Mouse (Mus musculus) midbrain, embryonic 10.5 days (tissue): ENCODE results near the gene Igf1r. TPM values are rescaled to one million over a fixed set of nuclear protein-coding genes. Genes with fewer than 3 reads are reported as not detected.
A peak's percentile ranks its signal among the peaks of the same experiment; 100 is the strongest.

Source experiments
- DNase-seq: peaks from one replicate; pipeline ENCODE4 v3.0.0-alpha.2; 2017; ENCODE audit warnings: low spot score
- H3K27ac ChIP-seq: fragments of 300-500 bp; sonication (generic); replicated peaks from 2 replicates; pipeline ENCODE4 v1.5.1; 2016; ENCODE audit warnings: mild to moderate bottlenecking
- H3K27me3 ChIP-seq: fragments of 300-500 bp; sonication (generic); 2 replicates; pipeline ENCODE4 v1.6.1; 2016; ENCODE audit warnings: low read depth, mild to moderate bottlenecking; ENCODE audit not compliant: poor library complexity, severe bottlenecking
- H3K36me3 ChIP-seq: fragments of 300-500 bp; sonication (generic); 2 replicates; pipeline ENCODE4 v1.6.1; 2016; ENCODE audit warnings: mild to moderate bottlenecking, moderate library complexity
- H3K4me1 ChIP-seq: fragments of 300-500 bp; sonication (generic); 2 replicates; pipeline ENCODE4 v1.6.1; 2016
- H3K4me3 ChIP-seq: fragments of 300-500 bp; sonication (generic); 2 replicates; pipeline ENCODE4 v1.5.1; 2016; ENCODE audit warnings: mild to moderate bottlenecking, moderate library complexity
- H3K9me3 ChIP-seq: fragments of 300-500 bp; sonication (generic); replicated peaks from 2 replicates; pipeline ENCODE4 v1.6.1; 2016; ENCODE audit warnings: mild to moderate bottlenecking
- WGBS: fragments of 180-500 bp; shearing (Covaris S2); methylation state at CpG from one replicate; pipeline ENCODE4 v1.1.7; 2016; 5-methylcytosine and 5-hydroxymethylcytosine counted together
- polyA plus RNA-seq: library from polyadenylated mRNA; unstranded; fragments of >200 nt; fragmentation: Nextera tagmentation; extraction: Ambion mirVana; gene quantifications from 2 replicates; pipeline ENCODE4 v1.2.1, GENCODE M21; 2016

Igf1r gene
- polyA plus RNA-seq, 1 experiment from 2014 or later = 17.0 TPM

DNA sequence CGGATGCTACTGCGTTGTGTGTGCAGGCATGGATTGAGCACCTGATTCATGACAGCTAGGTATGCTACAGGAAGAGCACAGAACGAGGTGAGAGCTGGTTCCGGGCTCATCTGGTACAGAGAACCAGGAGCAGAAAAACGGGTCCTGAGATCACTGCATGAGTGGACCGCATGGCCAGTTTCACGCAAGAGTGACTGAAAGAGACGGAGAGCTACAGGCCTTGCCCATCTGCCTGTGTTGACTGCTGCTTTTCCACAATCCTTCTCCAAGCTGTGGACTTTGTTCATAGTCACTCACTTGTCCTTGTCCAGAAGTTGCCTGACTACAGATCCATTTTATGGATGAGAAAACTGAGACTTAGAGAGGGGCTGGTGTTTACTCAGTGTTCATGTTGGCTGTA, 111.5 kb downstream of the Igf1r start:
- DNase-seq = no peak
- Histone ChIP-seq H3K4me1 (peaks cover 37% of the 10 kb centered on the region), H3K27me3 (no peaks in the 10 kb centered on the region), H3K27ac (peak overlapping the region; percentile 69; the same call in 1 of the 2 replicates), H3K36me3 (0 out of 2 replicates have a peak, but pooled peaks cover 2% of the 10 kb centered on the region), H3K4me3 (no peak overlapping the region), H3K9me3 (no peaks in the 10 kb centered on the region)
- WGBS = 95% methylated on average over 8 of the region's 8 CpGs

- H3K4me1 ChIP-seq = peaks cover 37% of the 10 kb centered on the region
- WGBS = 72% methylated on average over 11 of the region's 11 CpGs
- peak overlapping the region; percentile 69 for H3K27ac ChIP-seq
- no peaks in the 10 kb centered on the region for H3K9me3 ChIP-seq
- H3K4me3 ChIP-seq = no peak overlapping the region
- DNase-seq = no peak
- H3K27me3 ChIP-seq = no peaks in the 10 kb centered on the region
- 0 out of 2 replicates have a peak, but pooled peaks cover 2% of the 10 kb centered on the region for H3K36me3 ChIP-seq
Measured at GRCm38 (mm10) chr7:68064647-68065362, 112.2 kb downstream of the Igf1r start.

DNA sequence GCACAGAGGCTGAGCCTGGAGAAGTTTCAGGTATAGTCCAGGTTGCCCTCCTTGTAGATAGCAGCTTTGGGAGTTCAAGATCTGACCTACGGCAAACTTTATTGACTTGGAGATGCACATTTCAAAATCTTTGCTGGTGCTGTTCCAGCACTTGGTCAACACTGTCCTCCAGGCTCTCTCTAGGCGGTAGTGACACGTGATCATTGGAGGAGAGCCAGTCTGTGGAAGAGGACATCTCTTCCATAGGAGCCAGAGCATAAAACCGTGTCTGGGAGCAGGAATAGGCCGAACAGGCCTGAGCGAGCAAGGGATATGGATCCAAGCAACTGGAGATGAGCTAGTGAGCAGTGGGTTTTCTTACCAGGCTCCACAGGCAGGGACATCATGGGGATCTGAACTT, 113.3 kb downstream of the Igf1r start:
- Histone ChIP-seq H3K4me1 (peaks cover 41% of the 10 kb centered on the region), H3K9me3 (no peaks in the 10 kb centered on the region), H3K27ac (no peak overlapping the region), H3K36me3 (0 out of 2 replicates have a peak, but pooled peaks cover 2% of the 10 kb centered on the region), H3K27me3 (no peaks in the 10 kb centered on the region), H3K4me3 (no peak overlapping the region)
- 96% methylated on average over 6 of the region's 6 CpGs for WGBS
- no peak for DNase-seq

DNA sequence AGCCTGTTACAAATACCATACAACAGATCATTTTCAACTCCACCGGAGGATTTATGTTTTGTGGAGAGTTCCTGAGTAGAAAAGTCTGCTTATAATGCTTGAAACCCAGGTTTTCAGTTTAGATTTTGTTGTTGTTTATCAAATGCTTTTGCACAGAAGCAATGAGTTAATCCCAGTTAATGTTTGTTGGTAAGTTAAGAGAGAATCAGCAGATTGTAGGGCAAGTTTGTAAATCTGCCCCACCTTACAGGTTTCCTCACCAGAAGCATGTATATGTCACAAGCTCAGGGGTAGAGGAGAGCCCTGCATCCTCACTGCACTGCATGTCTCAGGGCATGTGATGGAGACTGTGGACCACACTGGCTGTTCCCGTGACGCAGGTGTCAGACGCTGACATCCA, 114.7 kb downstream of the Igf1r start:
- no peaks in the 10 kb centered on the region for H3K27me3 ChIP-seq
- H3K27ac ChIP-seq = no peak overlapping the region
- H3K36me3 ChIP-seq = 0 out of 2 replicates have a peak, but pooled peaks cover 2% of the 10 kb centered on the region
- WGBS = 96% methylated on average over 4 of the region's 4 CpGs
- H3K9me3 ChIP-seq = no peaks in the 10 kb centered on the region
- DNase-seq = no peak
- H3K4me1 ChIP-seq = peaks cover 37% of the 10 kb centered on the region
- no peak overlapping the region for H3K4me3 ChIP-seq

DNA sequence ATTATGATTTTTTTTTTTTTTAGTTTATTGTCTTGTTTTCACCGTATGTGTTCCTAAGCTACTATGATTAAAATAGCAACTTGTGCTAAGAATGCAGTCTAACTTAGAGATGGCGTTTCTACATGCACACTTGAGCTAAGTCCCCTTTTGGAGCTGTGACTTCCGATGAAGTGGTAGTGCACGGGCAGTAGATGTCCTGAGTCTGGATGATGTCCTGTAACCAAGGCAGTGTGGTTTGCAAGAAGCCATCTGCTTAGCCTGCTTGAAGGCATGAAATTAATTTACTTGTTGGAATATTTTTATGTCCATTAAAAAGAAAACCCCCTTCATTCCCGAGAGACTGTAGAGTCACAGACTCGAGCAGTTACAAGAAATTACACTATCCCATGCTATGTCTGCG, 116.7 kb downstream of the Igf1r start:
- 84% methylated on average over 7 of the region's 7 CpGs for WGBS
- Histone ChIP-seq H3K27me3 (no peaks in the 10 kb centered on the region), H3K4me3 (no peak overlapping the region), H3K9me3 (no peaks in the 10 kb centered on the region), H3K36me3 (0 out of 2 replicates have a peak, but pooled peaks cover 2% of the 10 kb centered on the region), H3K4me1 (peaks cover 33% of the 10 kb centered on the region), H3K27ac (no peak overlapping the region)
- DNase-seq = no peak

DNA sequence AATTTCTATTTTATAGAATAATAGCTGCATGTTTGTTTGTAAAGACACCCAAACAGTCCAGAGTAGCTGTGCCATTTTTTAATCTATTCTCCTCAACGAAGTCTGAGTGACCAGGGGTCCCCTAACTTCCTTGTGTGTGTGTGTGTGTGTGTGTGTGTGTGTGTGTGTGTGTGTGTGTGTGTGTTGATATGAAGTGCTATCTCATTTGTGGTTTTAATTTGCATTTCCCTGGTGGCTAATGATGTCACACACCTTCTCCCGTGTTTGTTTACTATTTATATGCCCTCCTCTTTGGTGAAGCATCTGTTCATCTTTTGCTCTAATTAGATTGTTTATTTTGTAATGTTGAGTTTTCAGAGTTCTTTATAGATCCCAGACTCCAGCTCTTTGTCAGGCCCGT, 117.4 kb downstream of the Igf1r start:
- 61% methylated on average over 3 of the region's 3 CpGs for WGBS
- H3K27me3 ChIP-seq = no peaks in the 10 kb centered on the region
- H3K36me3 ChIP-seq = 0 out of 2 replicates have a peak, but pooled peaks cover 2% of the 10 kb centered on the region
- no peak overlapping the region for H3K4me3 ChIP-seq
- no peaks in the 10 kb centered on the region for H3K9me3 ChIP-seq
- DNase-seq = no peak
- no peak overlapping the region for H3K27ac ChIP-seq
- peaks cover 26% of the 10 kb centered on the region for H3K4me1 ChIP-seq

DNA sequence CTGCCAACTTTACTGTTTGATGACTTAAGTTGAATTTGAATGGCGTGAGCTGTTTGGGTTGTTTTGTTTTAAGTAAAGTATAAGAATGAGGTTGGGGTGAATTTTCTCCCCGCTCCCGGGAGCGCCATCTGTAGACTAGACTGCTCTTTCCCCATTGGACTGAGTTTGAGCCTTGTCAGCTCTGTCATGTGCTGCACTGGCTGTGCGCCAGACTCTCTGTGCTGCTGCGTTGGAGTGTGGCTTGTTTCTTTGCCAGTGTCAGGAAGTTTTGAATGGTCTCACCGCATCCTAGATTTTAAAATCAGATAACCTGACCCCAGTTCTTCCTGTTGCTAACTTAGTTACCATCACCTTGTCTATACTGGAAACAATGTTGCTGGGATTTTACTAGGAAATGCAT, 118.0 kb downstream of the Igf1r start:
- 0 out of 2 replicates have a peak, but pooled peaks cover 2% of the 10 kb centered on the region for H3K36me3 ChIP-seq
- H3K9me3 ChIP-seq = no peaks in the 10 kb centered on the region
- WGBS = 75% methylated on average over 7 of the region's 7 CpGs
- no peak overlapping the region for H3K4me3 ChIP-seq
- no peak overlapping the region for H3K27ac ChIP-seq
- peaks cover 25% of the 10 kb centered on the region for H3K4me1 ChIP-seq
- DNase-seq = no peak
- no peaks in the 10 kb centered on the region for H3K27me3 ChIP-seq

DNA sequence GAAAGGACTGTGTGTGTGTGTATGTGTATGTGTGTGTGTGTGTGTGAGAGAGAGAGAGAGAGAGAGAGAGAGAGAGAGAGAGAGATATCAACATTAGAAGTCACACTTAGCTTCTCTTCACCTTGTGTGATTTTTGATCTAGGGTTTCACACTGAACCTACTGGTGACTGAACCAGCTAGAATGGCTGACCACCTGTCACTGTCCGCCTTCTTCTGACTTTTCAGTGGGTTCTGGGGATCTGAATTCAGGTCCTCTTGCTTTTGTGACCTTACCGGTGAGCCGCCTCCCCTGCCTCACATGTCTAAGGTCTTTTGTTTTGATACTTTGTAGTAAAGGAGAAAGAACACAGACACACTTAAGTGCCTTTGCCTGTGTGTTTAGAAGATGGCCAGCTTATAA, 118.4 kb downstream of the Igf1r start:
- peaks cover 25% of the 10 kb centered on the region for H3K4me1 ChIP-seq
- DNase-seq = no peak
- no peak overlapping the region for H3K27ac ChIP-seq
- 90% methylated on average over 3 of the region's 3 CpGs for WGBS
- H3K4me3 ChIP-seq = no peak overlapping the region
- H3K27me3 ChIP-seq = no peaks in the 10 kb centered on the region
- no peaks in the 10 kb centered on the region for H3K9me3 ChIP-seq
- 0 out of 2 replicates have a peak, but pooled peaks cover under 1% of the 10 kb centered on the region for H3K36me3 ChIP-seq

DNA sequence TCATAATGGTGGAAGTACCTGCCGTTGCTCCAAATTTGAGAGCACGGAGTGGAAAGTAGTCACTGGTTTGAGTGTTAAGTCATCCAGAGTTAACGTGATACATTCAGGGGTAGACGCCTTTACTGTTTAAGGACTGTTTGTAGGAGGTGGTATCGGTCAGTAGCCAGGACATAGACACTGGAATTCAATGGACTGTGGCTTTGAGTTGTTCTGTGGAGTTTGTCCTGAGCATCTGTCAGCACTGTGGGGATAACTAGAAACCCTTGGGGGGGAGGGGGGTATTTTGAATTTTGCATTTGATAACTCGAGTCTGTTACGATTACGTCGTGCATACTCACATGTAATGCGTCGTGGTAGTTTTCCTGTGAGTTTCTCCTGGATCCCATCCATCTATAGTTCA, 119.1 kb downstream of the Igf1r start:
- no peaks in the 10 kb centered on the region for H3K9me3 ChIP-seq
- WGBS = 95% methylated on average over 11 of the region's 11 CpGs
- H3K27ac ChIP-seq = no peak overlapping the region
- no peak for DNase-seq
- peaks cover 25% of the 10 kb centered on the region for H3K4me1 ChIP-seq
- no peaks in the 10 kb centered on the region for H3K27me3 ChIP-seq
- H3K4me3 ChIP-seq = no peak overlapping the region
- H3K36me3 ChIP-seq = no peaks in the 10 kb centered on the region

DNA sequence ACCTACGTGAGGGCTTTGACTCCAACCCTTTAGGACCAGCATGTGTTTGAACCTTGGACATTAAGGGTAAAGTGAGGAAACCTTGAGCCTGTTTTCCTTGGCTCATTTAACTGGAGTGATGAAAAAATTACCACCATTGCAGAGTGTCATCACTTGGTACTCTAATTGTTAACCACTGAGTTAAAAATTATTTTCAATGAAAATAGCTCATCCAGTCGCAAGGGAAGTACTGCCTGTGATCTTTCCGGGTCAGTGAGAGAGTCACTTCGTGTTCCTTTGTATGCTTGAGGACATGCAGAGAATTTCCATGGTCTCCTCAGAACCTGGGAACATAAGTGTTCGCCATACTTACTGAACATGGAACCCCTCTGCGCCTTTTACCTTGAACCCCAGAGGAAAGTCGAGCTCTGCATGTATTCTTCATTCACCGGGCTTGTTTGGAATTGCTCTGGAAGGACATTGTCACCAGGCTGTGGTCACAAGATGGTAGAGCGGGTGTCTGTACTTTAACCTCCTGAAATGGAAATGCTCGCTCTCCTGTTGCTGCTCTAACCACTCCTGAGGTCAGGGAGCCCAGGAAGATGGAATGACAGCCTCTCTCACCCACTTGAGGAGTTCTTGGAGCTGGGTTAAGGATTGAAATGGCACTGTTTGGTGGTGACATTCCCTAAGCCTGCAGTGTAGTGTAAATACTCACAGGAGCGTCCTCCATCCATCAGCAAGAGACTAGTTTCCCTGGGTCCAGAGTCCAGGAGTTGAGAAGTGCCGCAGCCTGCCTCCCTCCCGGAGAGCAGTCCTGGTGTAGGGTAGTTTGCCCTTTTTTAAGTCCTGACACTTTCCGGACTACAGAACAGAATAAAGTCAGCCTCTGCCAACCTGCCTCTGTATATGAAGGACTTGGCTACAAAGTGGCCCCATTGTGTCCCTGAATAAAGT, 120.2 kb downstream of the Igf1r start:
- H3K27ac ChIP-seq = 0 out of 2 replicates have a peak overlapping the region, but pooled peaks have one; percentile 29

GRCm38 (mm10) chr7:68073460-68073806, 120.8 kb downstream of the Igf1r start:
- Histone ChIP-seq H3K27ac (0 out of 2 replicates have a peak overlapping the region, but pooled peaks have one; percentile 29), H3K36me3 (no peaks in the 10 kb centered on the region), H3K4me3 (no peak overlapping the region), H3K9me3 (no peaks in the 10 kb centered on the region), H3K27me3 (no peaks in the 10 kb centered on the region), H3K4me1 (peaks cover 27% of the 10 kb centered on the region)
- DNase-seq = peak; percentile 27
- WGBS = 34% methylated on average over 8 of the region's 8 CpGs

More for the DNA sequence above, 120.2 kb downstream of the Igf1r start:
- DNase-seq = no peak
- Histone ChIP-seq H3K27me3 (no peaks in the 10 kb centered on the region), H3K9me3 (no peaks in the 10 kb centered on the region), H3K4me3 (no peak overlapping the region), H3K4me1 (peaks cover 25% of the 10 kb centered on the region), H3K36me3 (no peaks in the 10 kb centered on the region)
- WGBS = 84% methylated on average over 14 of the region's 14 CpGs

- Histone ChIP-seq H3K4me3 (no peak overlapping the region), H3K9me3 (no peaks in the 10 kb centered on the region), H3K36me3 (no peaks in the 10 kb centered on the region), H3K27ac (no peak overlapping the region), H3K4me1 (peaks cover 36% of the 10 kb centered on the region), H3K27me3 (no peaks in the 10 kb centered on the region)
- DNase-seq = no peak
- 97% methylated on average over 11 of the region's 11 CpGs for WGBS
Measured at GRCm38 (mm10) chr7:68074748-68075147, 122.1 kb downstream of the Igf1r start.

DNA sequence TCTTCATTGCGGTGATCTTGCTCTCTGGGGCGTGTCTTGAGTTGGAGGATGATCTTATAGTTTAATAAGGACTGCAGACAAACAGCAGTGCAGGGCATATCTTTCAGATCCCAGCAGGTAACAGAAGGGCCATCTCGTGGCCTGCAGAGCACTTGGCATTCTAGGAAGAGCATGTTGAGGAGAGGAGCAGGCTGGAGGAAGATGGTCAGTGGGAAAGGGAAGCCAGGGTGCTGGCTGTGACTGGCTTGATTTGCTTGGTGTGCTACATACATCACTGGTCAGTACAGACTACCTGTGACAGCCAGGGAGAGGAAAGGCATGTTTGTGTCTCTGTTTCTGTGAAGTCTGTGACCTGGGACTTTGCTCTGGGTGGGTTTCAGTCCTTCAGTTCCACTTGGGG, 122.8 kb downstream of the Igf1r start:
- Histone ChIP-seq H3K4me1 (peaks cover 42% of the 10 kb centered on the region), H3K36me3 (no peaks in the 10 kb centered on the region), H3K27me3 (no peaks in the 10 kb centered on the region), H3K27ac (no peak overlapping the region), H3K9me3 (no peaks in the 10 kb centered on the region), H3K4me3 (no peak overlapping the region)
- WGBS = 85% methylated on average over 3 of the region's 3 CpGs
- no peak for DNase-seq
